Mouse (Mus musculus) heart, adult 2 months (tissue): ENCODE results near the gene Srsf7. TPM values are rescaled to one million over a fixed set of nuclear protein-coding genes. Genes with fewer than 3 reads are reported as not detected.

ENCODE experiments used
- DNase-seq, 2 experiments: peaks; one replicate each; pipeline ENCODE4 v3.0.0; 2021
- H3K27ac ChIP-seq: fragments of 200-600 bp; 2 replicates; pipeline ENCODE4 v1.8.1; 2022
- H3K27me3 ChIP-seq: fragments of 200-500 bp; 2 replicates; pipeline ENCODE4 v1.6.1; 2012; ENCODE audit warnings: mild to moderate bottlenecking, low read length, inconsistent platforms, mixed read lengths; ENCODE audit not compliant: control insufficient read depth, insufficient read depth
- H3K36me3 ChIP-seq: fragments of 200-500 bp; 2 replicates; pipeline ENCODE4 v1.6.1; 2012; ENCODE audit warnings: low read length, inconsistent platforms; ENCODE audit not compliant: control insufficient read depth, insufficient read depth
- H3K4me1 ChIP-seq: fragments of 200-500 bp; 2 replicates; pipeline ENCODE4 v1.6.1; 2011; ENCODE audit warnings: low read length; ENCODE audit not compliant: control insufficient read depth, insufficient read depth
- H3K4me3 ChIP-seq: fragments of 200-600 bp; 2 replicates; pipeline ENCODE4 v1.8.1; 2022
- H3K79me2 ChIP-seq: fragments of 200-500 bp; replicated peaks from 2 replicates; pipeline ENCODE4 v1.6.1; 2012; ENCODE audit warnings: mild to moderate bottlenecking, inconsistent platforms, low read length, moderate library complexity, mixed read lengths; ENCODE audit not compliant: control insufficient read depth, insufficient read depth
- H3K9ac ChIP-seq: fragments of 200-500 bp; 2 replicates; pipeline ENCODE4 v1.6.1; 2012; ENCODE audit warnings: low read depth, mild to moderate bottlenecking, control low read depth, inconsistent platforms, low read length, mixed read lengths
- CTCF ChIP-seq: fragments of 200-600 bp; IDR thresholded peaks from 2 replicates; pipeline ENCODE4 v1.8.1; 2022; ENCODE audit warnings: antibody characterized with exemption, mild to moderate bottlenecking, moderate library complexity
- EP300 ChIP-seq: fragments of 200-500 bp; IDR thresholded peaks from 2 replicates; pipeline ENCODE4 v1.6.1; 2011; ENCODE audit warnings: low read depth, low read length, control low read depth; ENCODE audit not compliant: insufficient read depth
- POLR2A ChIP-seq: fragments of 200-500 bp; IDR thresholded peaks from 2 replicates; pipeline ENCODE4 v1.6.1; 2011; ENCODE audit warnings: mild to moderate bottlenecking, low read depth, low read length, control low read depth; ENCODE audit not compliant: insufficient read depth
- WGBS: fragments of 180-500 bp; shearing (Covaris S2); methylation state at CpG from one replicate; pipeline ENCODE4 v1.1.7; 2018; 5-methylcytosine and 5-hydroxymethylcytosine counted together
- intact Hi-C: fragments of 180-260 bp; cut with DNase I; formaldehyde crosslinking; loops from one replicate; pipeline ENCODE4 v1.15.1; 2025
- polyA plus RNA-seq: library from polyadenylated mRNA; depleted of rRNA; stranded (reverse); fragments of >200 nt; gene quantifications from 2 replicates; pipeline ENCODE4 v1.2.3, GENCODE M21; 2012
- total RNA-seq, 2 experiments: library from RNA; stranded (reverse); gene quantifications; 2 replicates each; pipeline ENCODE4 v1.2.3; 2021

Gene Srsf7
- total and polyA plus RNA-seq, 3 experiments = 27.4 to 44.5 (median 38.5) TPM

DNA sequence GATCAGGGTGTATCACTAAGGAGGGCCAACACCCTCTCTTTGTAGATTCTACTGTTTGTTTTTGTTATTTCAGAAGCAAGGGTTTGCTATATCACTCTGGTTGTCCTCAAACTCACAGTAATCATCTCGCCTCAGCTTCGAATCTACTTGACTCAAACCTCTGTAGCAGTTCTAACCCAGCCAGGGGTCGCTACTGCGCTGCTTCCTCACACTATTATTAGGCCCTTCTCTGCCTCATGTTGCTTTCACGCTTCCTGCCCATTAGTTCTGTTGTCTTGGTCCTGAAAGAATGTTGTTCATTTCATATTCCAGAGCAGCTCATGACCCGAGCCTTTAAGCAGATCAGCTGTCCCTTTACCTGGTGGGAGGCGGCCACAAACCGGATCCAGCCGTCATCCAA is 34.5 kb upstream of the Srsf7 start:
- H3K79me2 ChIP-seq = no peaks in the 10 kb centered on the region

DNA sequence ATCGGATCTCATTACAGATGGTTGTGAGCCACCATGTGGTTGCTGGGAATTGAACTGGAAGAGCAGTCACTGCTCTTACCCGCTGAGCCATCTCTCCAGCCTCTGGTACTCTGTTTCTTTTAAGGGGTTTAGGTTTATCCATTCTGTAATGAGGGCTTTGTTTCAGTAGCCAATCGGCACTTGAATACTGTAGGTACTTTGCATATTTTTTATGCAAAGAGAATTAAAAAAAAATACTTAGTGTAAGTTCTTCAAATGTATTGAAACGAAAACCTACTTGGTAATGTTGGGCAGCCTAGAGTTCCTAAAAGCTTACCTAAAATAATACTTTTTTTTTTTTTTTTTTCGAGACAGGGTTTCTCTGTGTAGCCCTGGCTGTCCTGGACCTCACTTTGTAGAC is 30.4 kb upstream of the Srsf7 start:
- 87% methylated on average over 5 of the region's 5 CpGs for WGBS
- intact Hi-C loops = no loop called here
- H3K36me3 ChIP-seq = no peaks in the 10 kb centered on the region
- TF ChIP-seq CTCF = no peak
- no peak for TF ChIP-seq EP300
- no peak for TF ChIP-seq POLR2A
- H3K79me2 ChIP-seq = no peaks in the 10 kb centered on the region
- H3K9ac ChIP-seq = no peak overlapping the region
- H3K4me3 ChIP-seq = no peak overlapping the region
- H3K4me1 ChIP-seq = no peaks in the 10 kb centered on the region
- H3K27ac ChIP-seq = no peak overlapping the region
- no peak for DNase-seq
- no peaks in the 10 kb centered on the region for H3K27me3 ChIP-seq

More for the DNA sequence above, 34.5 kb upstream of the Srsf7 start:
- H3K27me3 ChIP-seq = no peaks in the 10 kb centered on the region
- no peak for TF ChIP-seq POLR2A
- no peak for TF ChIP-seq EP300
- no peak overlapping the region for H3K27ac ChIP-seq
- intact Hi-C loops = no loop called here
- no peak overlapping the region for H3K9ac ChIP-seq
- H3K4me3 ChIP-seq = no peak overlapping the region
- DNase-seq = no peak
- H3K4me1 ChIP-seq = no peaks in the 10 kb centered on the region
- WGBS = 91% methylated on average over 9 of the region's 9 CpGs
- no peaks in the 10 kb centered on the region for H3K36me3 ChIP-seq

DNA sequence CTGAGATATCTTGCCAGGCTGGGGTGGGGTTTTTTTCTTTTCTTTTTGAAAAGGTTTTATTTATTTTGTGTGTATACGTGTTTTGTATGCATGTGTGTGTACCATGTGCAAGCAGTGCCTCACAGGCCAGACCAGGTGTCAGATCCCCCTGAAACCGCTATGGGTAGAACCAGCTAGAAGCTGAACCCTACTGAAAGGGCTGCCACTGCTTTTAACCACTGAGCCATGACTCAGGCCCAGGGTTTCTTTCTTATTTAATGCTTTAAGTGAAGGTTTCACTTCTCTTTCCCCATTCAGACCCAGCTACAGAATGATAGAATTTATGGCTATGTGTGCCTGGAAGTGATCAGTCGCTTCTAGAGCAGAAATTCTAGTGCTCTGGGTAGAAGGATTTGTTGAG is 29.7 kb upstream of the Srsf7 start:
- Histone ChIP-seq H3K36me3 (no peaks in the 10 kb centered on the region), H3K27ac (no peak overlapping the region), H3K4me1 (no peaks in the 10 kb centered on the region), H3K9ac (no peak overlapping the region), H3K27me3 (no peaks in the 10 kb centered on the region), H3K79me2 (no peaks in the 10 kb centered on the region), H3K4me3 (no peak overlapping the region)
- TF ChIP-seq CTCF (no peak), EP300 (no peak), POLR2A (no peak)
- 97% methylated on average over 3 of the region's 3 CpGs for WGBS
- no peak for DNase-seq
- intact Hi-C loops = no loop called here

DNA sequence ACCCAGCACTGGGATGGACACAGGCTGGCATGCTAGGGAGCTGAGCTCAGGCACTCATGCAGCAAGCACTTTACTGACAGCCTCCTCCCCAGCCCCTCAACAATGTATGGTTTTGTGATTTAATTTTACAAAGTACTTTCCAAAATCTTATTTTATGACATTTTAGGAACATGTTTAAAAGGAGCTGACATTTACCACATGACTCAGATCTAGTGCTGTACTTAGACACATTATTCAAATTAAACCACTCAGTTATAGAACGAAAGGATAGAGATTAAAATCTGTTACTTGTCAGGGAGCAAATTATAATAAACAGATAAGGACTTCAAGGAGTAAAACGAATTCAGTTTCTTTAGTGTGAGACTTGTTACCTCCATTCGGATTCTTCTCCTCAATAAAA is 28.4 kb upstream of the Srsf7 start:
- Histone ChIP-seq H3K27me3 (no peaks in the 10 kb centered on the region), H3K4me1 (no peaks in the 10 kb centered on the region), H3K36me3 (no peaks in the 10 kb centered on the region), H3K79me2 (no peaks in the 10 kb centered on the region), H3K27ac (no peak overlapping the region), H3K4me3 (no peak overlapping the region), H3K9ac (no peak overlapping the region)
- intact Hi-C loops = no loop called here
- WGBS = 81% methylated on average over 3 of the region's 3 CpGs
- DNase-seq = no peak
- TF ChIP-seq POLR2A (no peak), EP300 (no peak), CTCF (no peak)

DNA sequence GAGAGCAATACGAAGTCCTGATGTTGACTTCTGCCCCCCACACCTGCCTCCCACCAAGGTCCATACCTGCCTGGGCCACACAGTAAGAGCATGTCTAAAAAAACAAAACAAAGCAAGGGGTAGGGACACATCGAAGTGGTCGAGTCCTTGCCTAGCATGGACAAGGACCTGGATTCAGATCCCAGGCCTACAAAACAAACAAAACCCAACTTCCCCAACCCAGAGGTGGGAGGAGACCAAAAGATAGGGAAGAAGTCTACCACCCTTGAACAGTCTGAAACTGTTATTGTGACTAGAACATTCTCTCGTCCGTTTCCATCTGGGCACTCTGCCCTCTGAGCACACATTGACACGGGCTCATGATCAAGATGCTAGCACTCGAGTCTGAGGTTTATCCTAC is 27.3 kb upstream of the Srsf7 start:
- H3K4me3 ChIP-seq = no peak overlapping the region
- intact Hi-C loops = no loop called here

DNA sequence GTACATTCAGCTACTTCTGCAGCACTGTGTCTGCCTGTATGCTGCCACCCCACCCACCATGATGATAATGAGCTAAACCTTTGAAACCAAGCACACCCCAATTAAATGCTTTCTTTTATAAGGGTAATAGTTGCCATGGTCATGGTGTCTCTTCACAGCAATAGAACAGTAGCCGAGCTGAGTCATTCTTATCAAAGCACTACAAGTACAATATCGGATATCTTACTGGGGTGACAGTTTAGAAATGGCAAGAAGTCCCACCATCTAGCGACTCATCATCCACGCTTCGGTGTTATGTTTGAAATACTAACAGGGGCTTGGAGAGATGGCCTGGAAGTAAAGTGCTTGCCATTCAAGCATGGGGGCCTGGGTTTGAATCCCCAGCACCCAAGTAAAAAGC is 26.7 kb upstream of the Srsf7 start:
- no peaks in the 10 kb centered on the region for H3K4me1 ChIP-seq
- no peaks in the 10 kb centered on the region for H3K36me3 ChIP-seq
- no peak overlapping the region for H3K9ac ChIP-seq
- intact Hi-C loops = no loop called here
- 86% methylated on average over 5 of the region's 5 CpGs for WGBS
- TF ChIP-seq CTCF = no peak
- no peak for TF ChIP-seq EP300
- no peak for TF ChIP-seq POLR2A
- no peak overlapping the region for H3K27ac ChIP-seq
- H3K4me3 ChIP-seq = no peak overlapping the region
- no peaks in the 10 kb centered on the region for H3K27me3 ChIP-seq
- no peak for DNase-seq
- H3K79me2 ChIP-seq = no peaks in the 10 kb centered on the region

More for the DNA sequence above, 27.3 kb upstream of the Srsf7 start:
- TF ChIP-seq CTCF = no peak
- TF ChIP-seq POLR2A = no peak
- TF ChIP-seq EP300 = no peak
- H3K4me1 ChIP-seq = no peaks in the 10 kb centered on the region
- H3K36me3 ChIP-seq = no peaks in the 10 kb centered on the region
- no peaks in the 10 kb centered on the region for H3K27me3 ChIP-seq
- 73% methylated on average over 7 of the region's 7 CpGs for WGBS
- H3K79me2 ChIP-seq = no peaks in the 10 kb centered on the region
- DNase-seq = no peak
- H3K9ac ChIP-seq = no peak overlapping the region
- no peak overlapping the region for H3K27ac ChIP-seq
